Mouse (Mus musculus): ENCODE results near the gene Pkp3. TPM values are rescaled to one million over a fixed set of nuclear protein-coding genes. Genes with fewer than 3 reads are reported as not detected.
"Not testable (repeated sequence)": the region's sequence is repeated elsewhere in the genome, so short reads cannot be mapped to it uniquely, and the experiment has no call there.

The Pkp3 gene
- total RNA-seq (2021), result not detected
- long read RNA-seq, experiment 1, result 0 reads
- long read RNA-seq, experiment 2, result 0 reads

DNA sequence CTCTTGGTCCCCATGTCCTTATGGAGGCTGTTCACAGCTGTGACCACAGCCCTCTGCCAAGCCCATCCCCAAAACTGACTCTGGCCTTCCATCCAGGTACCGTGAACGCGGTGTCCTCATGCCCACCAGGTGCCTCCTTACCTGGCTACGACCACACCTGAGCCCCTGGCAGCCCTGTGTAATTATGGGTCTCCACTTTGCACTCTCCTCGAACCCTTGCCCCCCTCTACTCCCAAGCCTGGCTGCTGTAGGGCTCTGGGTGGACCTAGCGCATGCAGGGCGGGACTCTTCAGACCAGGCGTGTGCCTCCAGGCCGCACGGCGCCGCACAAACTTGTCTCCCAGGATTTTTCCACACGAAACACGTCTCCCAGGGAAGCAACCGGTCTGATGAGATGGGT, at the start of gene Pkp3:
Pkp3 (plus strand) TSS at position 378 of the 400 bp plus-strand sequence.
- no peak for TF ChIP-seq CTCF (IDR thresholded peaks at IDR 0.05)

DNA sequence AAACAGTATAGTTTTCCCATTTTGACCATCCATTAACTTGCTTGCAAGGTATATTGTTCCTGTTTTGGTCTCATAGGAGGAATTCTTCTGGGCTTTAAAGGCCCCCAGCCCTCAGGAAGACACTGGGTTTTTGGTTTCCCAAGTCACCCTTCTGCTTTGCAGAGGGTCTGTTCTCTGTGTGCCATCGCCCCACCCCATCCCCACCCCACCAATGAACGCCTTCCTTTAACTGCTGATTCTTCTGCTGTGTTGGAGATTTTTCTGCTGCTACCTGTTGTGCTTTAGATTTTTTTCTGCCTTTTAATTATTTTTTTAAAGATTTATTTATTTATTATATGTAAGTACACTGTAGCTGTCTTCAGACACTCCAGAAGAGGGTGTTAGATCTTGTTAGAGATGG, 49.2 kb upstream of the Pkp3 start, which contains the start of gene Gm17387:
Gm17387 (plus strand) TSS at position 301 of the 400 bp plus-strand sequence.
- Histone ChIP-seq H3K27ac (no peak within 1 kb of the TSS), H3K4me3 (no peak within 1 kb of the TSS)
- intact Hi-C loops (cut with DNase I), result no loop called here
- DNase-seq (ENCODE audit: extremely low spot score in 1 of 2, low spot score in 2 of 2), result no peak
- no peak for TF ChIP-seq CTCF (IDR thresholded peaks at IDR 0.05)

More for the DNA sequence above, at the start of gene Pkp3:
- H3K4me3 ChIP-seq, result no peak within 1 kb of the TSS
- intact Hi-C loops (cut with DNase I), result no loop called here
- H3K27ac ChIP-seq, result no peak within 1 kb of the TSS
- no peak for DNase-seq (ENCODE audit: extremely low spot score in 1 of 2, low spot score in 2 of 2)

DNA sequence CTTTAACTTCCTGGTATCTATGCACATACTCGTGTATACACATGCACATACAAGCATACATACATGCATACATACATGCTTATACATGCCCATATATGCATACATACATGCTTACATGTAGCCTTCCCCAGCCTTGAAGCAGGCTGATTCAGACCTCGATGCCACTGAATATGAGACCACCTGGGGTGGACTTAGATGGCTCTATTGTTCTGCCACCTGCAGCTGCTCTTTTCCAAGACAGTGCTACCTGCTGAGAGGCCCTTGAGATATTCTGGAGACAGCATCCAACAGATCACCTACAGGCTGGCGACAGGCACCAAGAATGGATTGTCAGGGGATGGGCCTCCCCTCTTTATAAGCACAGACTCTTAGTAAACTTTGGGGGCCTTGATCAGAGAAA, 47.6 kb upstream of the Pkp3 start:
- intact Hi-C loops (cut with DNase I), result no loop called here
- Histone ChIP-seq H3K27ac (no peak overlapping the region), H3K4me3 (no peak overlapping the region)
- TF ChIP-seq CTCF (IDR thresholded peaks at IDR 0.05), result no peak
- no peak for DNase-seq (ENCODE audit: extremely low spot score in 1 of 2, low spot score in 2 of 2)

DNA sequence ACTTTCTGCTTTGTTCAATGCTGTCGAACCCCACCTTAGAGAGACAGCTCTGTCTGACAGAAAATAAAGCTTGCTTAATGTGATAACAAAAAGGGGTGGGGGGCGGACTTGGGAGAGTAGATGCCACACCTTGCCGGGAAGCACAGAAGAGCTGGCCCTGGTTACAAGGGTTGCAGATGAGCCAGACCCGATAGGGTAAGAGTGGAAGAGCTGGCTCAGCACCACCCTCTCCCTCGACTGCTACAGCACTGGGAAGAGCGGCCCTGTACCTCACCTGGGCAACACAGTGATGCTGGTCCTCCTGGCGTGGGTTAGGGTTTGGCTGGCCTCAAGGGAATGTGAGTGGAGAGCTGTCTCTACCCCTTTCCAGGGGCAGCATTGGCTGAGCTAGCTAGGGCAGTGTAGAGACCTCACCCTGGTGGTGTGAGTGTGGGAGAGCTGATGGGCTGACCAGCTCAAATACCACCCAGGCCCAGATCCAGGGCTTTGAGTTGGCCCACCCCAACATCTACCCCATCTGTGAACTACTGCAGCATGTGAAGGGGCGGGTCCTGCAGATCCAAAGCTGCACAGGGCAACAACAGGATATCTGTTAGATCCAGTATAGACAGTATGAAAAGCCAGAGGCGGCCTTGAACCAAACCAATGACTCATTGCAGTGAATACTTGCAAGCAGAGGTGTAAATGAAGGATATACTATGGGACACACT, 45.4 kb upstream of the Pkp3 start:
- DNase-seq (ENCODE audit: extremely low spot score in 1 of 2, low spot score in 2 of 2), result no peak
- intact Hi-C loops (cut with DNase I), result no loop called here
- no peak for TF ChIP-seq CTCF (IDR thresholded peaks at IDR 0.05)
- Histone ChIP-seq H3K4me3 (no peak overlapping the region), H3K27ac (no peak overlapping the region)

DNA sequence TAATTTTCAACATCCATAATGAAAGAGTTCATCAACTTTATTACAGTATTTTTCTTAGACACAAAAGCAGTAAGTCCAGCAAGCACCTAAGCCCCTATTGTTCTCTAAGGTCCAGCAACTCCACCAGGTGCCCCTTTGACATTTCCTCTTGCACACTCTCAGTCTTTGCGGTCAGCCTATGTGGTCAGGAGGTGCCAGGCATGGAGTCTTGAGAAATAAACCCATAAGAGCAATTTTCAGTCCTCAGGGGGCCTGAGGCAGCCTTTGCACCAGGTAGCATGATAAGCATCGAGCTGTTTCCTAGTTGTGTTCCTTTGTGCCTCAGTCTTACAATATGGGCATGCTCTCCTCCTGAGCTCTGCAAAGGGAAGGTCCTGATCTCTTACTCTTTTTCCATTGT, 41.4 kb upstream of the Pkp3 start:
- intact Hi-C loops (cut with DNase I); H3K27ac ChIP-seq; DNase-seq (ENCODE audit: extremely low spot score in 1 of 2, low spot score in 2 of 2); H3K4me3 ChIP-seq: not testable (repeated sequence)

DNA sequence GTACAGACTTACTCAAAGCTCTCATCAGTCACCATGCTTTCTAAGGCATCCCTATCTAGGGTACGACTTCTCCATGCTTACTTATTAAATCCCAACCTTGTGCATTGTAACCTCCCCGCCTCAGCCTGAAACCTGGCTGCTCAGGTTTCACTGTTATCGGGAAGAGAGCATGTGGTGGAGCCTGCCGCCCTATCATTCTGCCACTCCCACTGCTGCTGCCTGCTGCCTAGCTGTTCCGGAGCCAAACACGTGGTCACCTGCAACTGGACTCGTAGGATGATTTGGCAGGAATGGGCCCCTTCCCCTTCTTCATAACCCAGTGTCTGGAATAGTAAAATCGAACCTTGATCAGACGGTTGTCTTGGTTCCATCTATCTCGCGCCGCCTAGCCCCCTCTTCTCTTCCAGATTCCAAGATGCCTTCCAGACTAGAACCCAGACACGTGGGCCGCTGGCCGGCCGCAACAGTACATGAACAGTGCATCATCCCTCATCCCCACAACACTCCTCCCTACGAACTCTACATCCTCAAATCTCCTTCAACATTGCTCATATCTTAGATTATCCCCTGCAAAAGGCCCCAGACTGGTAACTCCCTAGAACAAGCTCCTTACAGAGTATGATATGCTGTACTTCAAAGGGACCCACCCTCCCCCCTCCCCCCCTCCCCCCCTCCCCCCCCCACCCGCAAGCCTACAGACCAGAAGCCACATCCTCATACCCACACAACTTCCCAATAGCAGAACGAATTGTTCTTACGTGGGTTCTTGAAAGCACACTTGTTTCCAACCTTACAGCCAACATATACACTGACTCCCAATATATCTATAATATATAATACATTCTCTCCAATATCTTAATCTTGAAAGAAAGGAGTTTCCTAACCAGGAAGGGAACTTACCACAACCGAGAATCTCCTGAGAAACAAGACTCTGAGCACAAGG, 39.7 kb upstream of the Pkp3 start:
- Histone ChIP-seq H3K27ac (no peak overlapping the region), H3K4me3 (no peak overlapping the region)
- TF ChIP-seq CTCF (IDR thresholded peaks at IDR 0.05), result no peak
- intact Hi-C loops (cut with DNase I), result no loop called here
- DNase-seq (ENCODE audit: extremely low spot score in 1 of 2, low spot score in 2 of 2), result no peak

DNA sequence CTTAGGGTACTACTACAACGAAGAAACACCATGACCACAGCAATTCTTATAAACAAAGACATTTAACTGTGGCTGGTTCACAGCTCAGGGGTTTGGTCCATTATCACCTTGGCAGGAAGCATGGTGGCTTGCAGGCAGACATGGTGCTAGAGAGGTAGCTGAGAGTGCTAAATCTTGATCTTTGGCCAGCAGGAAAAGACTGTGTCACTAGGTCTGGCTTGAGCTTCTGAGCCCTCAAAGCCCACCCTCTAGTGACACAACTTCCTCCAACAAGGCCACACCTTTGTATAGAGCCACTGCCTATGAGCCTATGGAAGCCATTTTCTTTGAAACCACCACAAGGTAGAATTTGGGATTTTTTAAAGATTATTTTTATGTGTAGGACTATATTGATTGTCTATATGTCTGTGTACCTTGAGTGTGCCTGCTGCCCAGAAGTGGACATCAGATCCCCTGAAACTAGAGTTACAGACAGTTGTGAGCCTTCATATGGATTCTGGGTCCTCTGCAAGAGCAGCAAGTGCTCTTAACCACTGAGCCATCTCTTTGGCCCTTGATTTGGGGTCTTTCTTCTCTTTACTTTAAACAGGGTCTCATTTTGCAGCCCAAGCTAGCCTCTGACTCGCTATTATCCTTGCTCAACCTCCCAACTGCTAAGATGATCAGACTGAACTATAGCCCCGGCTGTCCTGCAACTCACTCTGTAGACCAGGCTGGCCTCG, 38.5 kb upstream of the Pkp3 start:
- no peak for TF ChIP-seq CTCF (IDR thresholded peaks at IDR 0.05)

DNA sequence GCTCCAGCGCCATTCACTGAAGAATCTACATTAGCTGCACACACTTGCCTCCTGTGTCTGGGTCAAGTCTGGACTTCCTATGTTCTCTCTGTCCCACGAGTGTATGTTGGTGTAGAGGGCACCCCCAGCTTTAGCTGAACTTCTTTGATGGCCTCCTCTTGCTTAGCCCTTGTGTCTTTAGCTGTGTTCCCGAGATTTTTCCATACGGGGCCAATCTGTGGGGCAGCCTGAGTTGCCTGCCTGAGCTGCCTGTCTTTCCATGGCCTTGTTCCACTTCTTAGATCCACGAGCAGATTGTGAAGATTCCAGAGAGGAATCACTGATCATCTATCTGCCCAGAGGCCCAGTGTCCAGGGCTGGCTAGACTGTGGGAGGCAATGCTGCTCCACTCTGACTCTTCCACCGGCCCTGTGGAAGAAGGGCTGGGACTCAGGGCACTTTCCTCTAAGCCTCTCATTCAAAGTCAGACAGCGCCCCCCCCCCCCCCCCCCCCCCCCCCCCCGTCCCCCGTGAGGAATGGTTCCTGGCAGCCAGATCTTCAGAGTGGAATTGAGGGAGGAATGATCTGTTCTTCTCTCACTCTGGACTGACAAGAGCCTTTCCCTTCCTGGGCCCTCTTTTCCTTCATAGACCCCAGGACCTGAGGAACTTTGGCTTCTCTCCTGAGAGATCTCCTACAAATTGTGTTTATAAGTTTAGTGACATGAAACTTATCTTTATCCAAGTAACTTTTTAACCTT, 37.0 kb upstream of the Pkp3 start:
- Histone ChIP-seq H3K27ac (no peak overlapping the region), H3K4me3 (no peak overlapping the region)
- intact Hi-C loops (cut with DNase I), result loop anchor here (10.0 kb wide), 1 partner anchor 966 kb away; no protein-coding TSS in a partner anchor
- no peak for DNase-seq (ENCODE audit: extremely low spot score in 1 of 2, low spot score in 2 of 2)
- TF ChIP-seq CTCF (IDR thresholded peaks at IDR 0.05), result no peak

More for the DNA sequence above, 38.5 kb upstream of the Pkp3 start:
- DNase-seq (ENCODE audit: extremely low spot score in 1 of 2, low spot score in 2 of 2), result no peak
- Histone ChIP-seq H3K4me3 (no peak overlapping the region), H3K27ac (no peak overlapping the region)
- intact Hi-C loops (cut with DNase I), result loop anchor here (10.0 kb wide), 1 partner anchor 965 kb away; no protein-coding TSS in a partner anchor

DNA sequence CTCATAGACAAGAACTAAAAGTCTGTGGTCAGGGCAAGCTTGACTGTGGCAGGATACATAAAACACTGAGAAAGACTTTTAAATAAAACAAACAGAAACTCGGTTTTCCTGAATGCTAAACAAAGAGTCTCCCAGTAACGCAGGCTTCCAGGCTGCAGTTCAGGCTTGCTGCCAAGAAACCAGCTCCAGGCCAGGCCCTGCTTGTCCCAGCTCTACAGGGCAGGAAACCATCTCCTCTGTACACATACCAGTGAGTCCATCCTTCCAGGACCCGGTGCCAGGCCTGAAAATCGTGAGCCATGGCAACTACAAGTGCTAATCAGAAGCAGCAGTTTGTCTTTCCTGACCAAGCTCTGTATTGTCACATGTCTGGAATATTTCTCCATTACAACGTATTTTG, 36.4 kb upstream of the Pkp3 start:
- DNase-seq (ENCODE audit: extremely low spot score in 1 of 2, low spot score in 2 of 2), result no peak
- intact Hi-C loops (cut with DNase I), result loop anchor here (10.0 kb wide), 1 partner anchor 967 kb away; no protein-coding TSS in a partner anchor
- H3K4me3 ChIP-seq, result no peak overlapping the region
- no peak overlapping the region for H3K27ac ChIP-seq
- no peak for TF ChIP-seq CTCF (IDR thresholded peaks at IDR 0.05)

DNA sequence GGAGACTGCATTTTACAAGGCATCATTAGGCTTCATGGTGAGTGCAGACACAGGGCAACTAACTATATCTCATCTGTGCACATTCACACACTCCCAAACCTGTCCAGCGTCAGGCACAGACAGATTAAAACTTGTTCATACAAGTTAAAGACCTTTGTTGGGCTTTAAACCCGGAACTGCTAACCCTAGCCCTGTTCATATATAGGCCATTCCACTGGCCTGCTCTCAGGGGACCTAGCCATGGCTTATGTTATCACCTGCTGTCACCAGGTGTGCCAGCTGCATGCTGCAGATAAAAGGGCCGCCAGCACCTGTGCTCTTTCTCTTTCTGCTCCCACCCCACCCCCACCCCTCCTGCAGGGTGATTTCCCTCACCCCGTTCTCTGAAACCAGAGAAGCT, 35.5 kb upstream of the Pkp3 start:
- H3K4me3 ChIP-seq, result no peak overlapping the region
- no peak for DNase-seq (ENCODE audit: extremely low spot score in 1 of 2, low spot score in 2 of 2)
- H3K27ac ChIP-seq, result no peak overlapping the region
- intact Hi-C loops (cut with DNase I), result loop anchor here (10.0 kb wide), 1 partner anchor 968 kb away; no protein-coding TSS in a partner anchor
- TF ChIP-seq CTCF (IDR thresholded peaks at IDR 0.05), result no peak
